In genomic region chr6:126823087-126823486, GRCm38 (mm10) we compare ENCODE assay signal across 1 mouse cellular context.
A peak's percentile ranks its signal among the peaks of the same experiment; 100 is the strongest.
TF ChIP-seq lines count a peak whose summit lies in the region.

No protein-coding gene starts in this region.

TF ChIP-seq in MEL, 35 proteins besides CTCF, POLR2A, EP300 and RAD21 (continued from another document):
- TF ChIP-seq POLR2AphosphoS5 (IDR thresholded peaks at IDR 0.05; ENCODE audit: borderline replicate concordance, low read depth, low read length) (no peak), MAZ (IDR thresholded peaks at IDR 0.05; ENCODE audit: low read depth, low read length) (no peak), RCOR1 (IDR thresholded peaks at IDR 0.05; ENCODE audit: low read depth, low read length) (peak; percentile 44; the same call in 1 of the 2 replicates), ZMIZ1 (IDR thresholded peaks at IDR 0.05; ENCODE audit: low read depth, low read length) (no peak), TBP (IDR thresholded peaks at IDR 0.05; ENCODE audit: low read depth, low read length) (no peak), ZC3H11A (IDR thresholded peaks at IDR 0.05; ENCODE audit: low read depth, low read length) (no peak), SIN3A (IDR thresholded peaks at IDR 0.05; ENCODE audit: low read length) (no peak), GABPA (IDR thresholded peaks at IDR 0.05; ENCODE audit: low read depth, low read length) (no peak), MAFK (IDR thresholded peaks at IDR 0.05; ENCODE audit: borderline replicate concordance, low read depth, low read length) (no peak), CHD1 (IDR thresholded peaks at IDR 0.05; ENCODE audit: low read depth, low read length) (no peak), TAL1 (IDR thresholded peaks at IDR 0.05; ENCODE audit: low read length) (peak; percentile 21; the same call in 1 of the 2 replicates), ETS1 (IDR thresholded peaks at IDR 0.05; ENCODE audit: low read depth, low read length) (peak; percentile 43), ZKSCAN1 (IDR thresholded peaks at IDR 0.05; ENCODE audit: low read depth, low read length) (no peak), BHLHE40 (IDR thresholded peaks at IDR 0.05; ENCODE audit: borderline replicate concordance, low read depth, low read length) (peak; percentile 69), ZNF384 (IDR thresholded peaks at IDR 0.05; ENCODE audit: low read depth, low read length) (no peak), SMC3 (IDR thresholded peaks at IDR 0.05; ENCODE audit: low read depth, low read length) (no peak)
